Mouse (Mus musculus) lung, adult 2 months (tissue): ENCODE data around the gene Sec63.

ENCODE experiments used
- CTCF ChIP-seq: fragments of 200-500 bp; IDR thresholded peaks from 2 replicates; pipeline ENCODE4 v1.5.1; 2011; ENCODE audit warnings: mild to moderate bottlenecking, low read length, control low read depth; ENCODE audit not compliant: insufficient read depth
- POLR2A ChIP-seq: fragments of 200-500 bp; IDR thresholded peaks from 2 replicates; pipeline ENCODE4 v1.6.1; 2011; ENCODE audit warnings: low read depth, mild to moderate bottlenecking, control low read depth, low read length, borderline replicate concordance; ENCODE audit errors: extremely low read depth

GRCm38 (mm10) chr10:42827155-42827554, 65.9 kb downstream of the Sec63 start:
- TF ChIP-seq CTCF (no peak), POLR2A (no peak)
